ENCODE assay signal across 9 mouse cellular contexts in genomic region chr13:114456224-114456623, GRCm38 (mm10). TPM values are rescaled to one million over a fixed set of nuclear protein-coding genes. Genes with fewer than 3 reads are reported as not detected.
DNase-seq lines count a peak whose midpoint lies in the region; ATAC-seq and TF ChIP-seq lines count a peak whose summit lies in the region.
"Had no signal": no experiment of that assay in that cellular context is flagged by ENCODE, and none has a peak within 500 bp of the region (broad histone marks: within the 10 kb centered on the region; RNA-seq: fewer than 3 reads in every experiment).

No protein-coding gene starts in this region.

- peak overlapping the region; percentile 98 for H3K4me2 ChIP-seq in heart, embryonic 12.5 days
- H3K4me2 ChIP-seq in kidney, embryonic 16.5 days (replicated peaks; ENCODE audit: low read depth, low read length) = peak overlapping the region; percentile 96
- peak overlapping the region; percentile 97 for H3K4me2 ChIP-seq in stomach, postnatal 0 days (replicated peaks; ENCODE audit: low read depth)

- DNase-seq in ovary, adult 18-20 months (ENCODE audit: low spot score) = peak; percentile 34
- DNase-seq in ovary, postnatal 10 days (ENCODE audit: low spot score) = no peak
- DNase-seq in embryo, embryonic 9.5 days (ENCODE audit: extremely low spot score) = peak; percentile 49
- peak; percentile 49 for DNase-seq in mesoderm, embryonic 11.5 days (ENCODE audit: low read depth, low spot score)
- DNase-seq in stomach, postnatal 0 days (ENCODE audit: low spot score) = peak; percentile 26
- DNase-seq in layer of hippocampus, postnatal 25 days (ENCODE audit: extremely low spot score in 1 of 2, low spot score in 1 of 2) = no peak

- peak; percentile 55 for TF ChIP-seq CTCF in stomach, postnatal 0 days (IDR thresholded peaks at IDR 0.05; ENCODE audit: low read depth)

- peaks cover 16% of the 10 kb centered on the region for H3K4me1 ChIP-seq in heart, embryonic 12.5 days (replicated peaks)
- H3K4me1 ChIP-seq in kidney, embryonic 16.5 days (ENCODE audit: insufficient read depth, low read length) = peaks cover 32% of the 10 kb centered on the region
- H3K4me1 ChIP-seq in stomach, postnatal 0 days (replicated peaks; ENCODE audit: control insufficient read depth, insufficient read depth) = no peaks in the 10 kb centered on the region; the same call in 1 of the 2 replicates

- ATAC-seq in heart, embryonic 12.5 days (ENCODE audit: insufficient number of reproducible peaks, low FRiP score) = no peak
- peak; percentile 36 for ATAC-seq in kidney, embryonic 16.5 days (ENCODE audit: low FRiP score, low TSS enrichment)
- no peak for ATAC-seq in stomach, postnatal 0 days (ENCODE audit: low FRiP score, low TSS enrichment)

- no peak for TF ChIP-seq EP300 in stomach, postnatal 0 days (optimal IDR thresholded peaks at IDR 0.05)

- peaks cover 4% of the 10 kb centered on the region; the same call in 1 of the 2 replicates for H3K9me3 ChIP-seq in heart, embryonic 12.5 days (replicated peaks)
- H3K9me3 ChIP-seq in kidney, embryonic 16.5 days (ENCODE audit: low read length) = no peaks in the 10 kb centered on the region
- H3K9me3 ChIP-seq in stomach, postnatal 0 days (ENCODE audit: control insufficient read depth, low read length) = no peaks in the 10 kb centered on the region

- H3K36me3 ChIP-seq in heart, embryonic 12.5 days = no peaks in the 10 kb centered on the region
- no peaks in the 10 kb centered on the region for H3K36me3 ChIP-seq in kidney, embryonic 16.5 days (ENCODE audit: insufficient read depth, low read length)
- H3K36me3 ChIP-seq in stomach, postnatal 0 days (ENCODE audit: control insufficient read depth, insufficient read depth, low read length) = no peaks in the 10 kb centered on the region

- no peak overlapping the region for H3K27ac ChIP-seq in heart, embryonic 12.5 days (ENCODE audit: poor library complexity, severe bottlenecking)
- H3K27ac ChIP-seq in kidney, embryonic 16.5 days (ENCODE audit: low read length) = no peak overlapping the region
- H3K27ac ChIP-seq in stomach, postnatal 0 days (replicated peaks) = no peak overlapping the region
- H3K27ac ChIP-seq: macrophage had no signal

- peak overlapping the region; percentile 62; the same call in 1 of the 2 replicates for H3K9ac ChIP-seq in heart, embryonic 12.5 days
- no peak overlapping the region for H3K9ac ChIP-seq in kidney, embryonic 16.5 days (replicated peaks; ENCODE audit: low read length)
- peak overlapping the region; percentile 23 for H3K9ac ChIP-seq in stomach, postnatal 0 days (ENCODE audit: low read length)

- 3% methylated on average over 14 of the region's 14 CpGs for whole genome bisulfite sequencing in heart, embryonic 12.5 days
- WGBS in kidney, embryonic 16.5 days = under 1% methylated on average over 14 of the region's 14 CpGs
- 3% methylated on average over 14 of the region's 14 CpGs for WGBS in stomach, postnatal 0 days

- peak overlapping the region; percentile 69 for H3K4me3 ChIP-seq in heart, embryonic 12.5 days
- H3K4me3 ChIP-seq in kidney, embryonic 16.5 days (ENCODE audit: low read length) = peak overlapping the region; percentile 61
- peak overlapping the region; percentile 59 for H3K4me3 ChIP-seq in stomach, postnatal 0 days (ENCODE audit: low read depth, low read length)

- H3K27me3 ChIP-seq in heart, embryonic 12.5 days (replicated peaks) = peaks cover 23% of the 10 kb centered on the region
- H3K27me3 ChIP-seq in kidney, embryonic 16.5 days (ENCODE audit: insufficient read depth, low read length) = peaks cover 51% of the 10 kb centered on the region
- peaks cover 3% of the 10 kb centered on the region; the same call in 1 of the 2 replicates for H3K27me3 ChIP-seq in stomach, postnatal 0 days (ENCODE audit: control insufficient read depth, insufficient read depth, low read length)

RNA-seq across cellular contexts. Expression of gene Fst, which starts 2.5 kb away (rescaled TPM):
- 9.1 and 11.4 TPM in 2 replicates for polyA plus RNA-seq in heart, embryonic 12.5 days (2016; fragmentation: Nextera tagmentation; extraction: Ambion mirVana)
- polyA plus RNA-seq in kidney, embryonic 16.5 days (2015; fragmentation: Nextera tagmentation; extraction: Ambion mirVana) = 2.5 and 3.2 TPM in 2 replicates
- 24.5 and 27.8 TPM in 2 replicates for polyA plus RNA-seq in stomach, postnatal 0 days (2015; fragmentation: Nextera tagmentation; extraction: Ambion mirVana)
- 1 to 10 TPM; 4.1 to 4.4 TPM for total RNA-seq in layer of hippocampus, postnatal 25 days (2021)
- polyA plus RNA-seq: macrophage had no signal

Comparison
In these comparisons a context has a peak if more than half of its experiments do, and no peak if none do; other contexts are left out.
1. DNase-seq: peak in ovary, adult 18-20 months (single experiment), embryo, embryonic 9.5 days (single experiment), mesoderm, embryonic 11.5 days (single experiment) and stomach, postnatal 0 days (single experiment); none in ovary, postnatal 10 days (single experiment) and layer of hippocampus, postnatal 25 days (0 of 2).
2. Peak in every context shown above with its lines, with median percentiles within 50 percentile points of each other: H3K4me2 ChIP-seq and H3K4me3 ChIP-seq.